Mouse (Mus musculus) liver, adult 2 months (tissue): ENCODE data around the gene Cse1l. TPM values are rescaled to one million over a fixed set of nuclear protein-coding genes. Genes with fewer than 3 reads are reported as not detected.

Source experiments
- DNase-seq: peaks from one replicate; pipeline ENCODE4 v3.0.0-alpha.2; 2011; ENCODE audit warnings: low read depth, low spot score; ENCODE audit errors: extremely low read depth
- H3K27ac ChIP-seq: fragments of 200-500 bp; replicated peaks from 2 replicates; pipeline ENCODE4 v1.5.1; 2012; ENCODE audit warnings: low read depth, mild to moderate bottlenecking, control low read depth, inconsistent platforms, low read length; ENCODE audit not compliant: insufficient read depth
- H3K27me3 ChIP-seq: fragments of 200-500 bp; 2 replicates; pipeline ENCODE4 v1.6.1; 2012; ENCODE audit warnings: mild to moderate bottlenecking, moderate library complexity, low read length, inconsistent platforms; ENCODE audit not compliant: control insufficient read depth, insufficient read depth
- H3K36me3 ChIP-seq: fragments of 200-500 bp; 2 replicates; pipeline ENCODE4 v1.6.1; 2012; ENCODE audit warnings: low read length, inconsistent platforms; ENCODE audit not compliant: control insufficient read depth, insufficient read depth
- H3K4me1 ChIP-seq: fragments of 200-500 bp; 2 replicates; pipeline ENCODE4 v1.6.1; 2011; ENCODE audit warnings: low read length; ENCODE audit not compliant: control insufficient read depth, insufficient read depth
- H3K4me3 ChIP-seq: fragments of 200-500 bp; 2 replicates; pipeline ENCODE4 v1.5.1; 2011; ENCODE audit warnings: low read depth, mild to moderate bottlenecking, control low read depth, low read length, moderate library complexity; ENCODE audit not compliant: insufficient read depth
- H3K79me2 ChIP-seq: fragments of 200-500 bp; 2 replicates; pipeline ENCODE4 v1.6.1; 2012; ENCODE audit warnings: inconsistent platforms, mild to moderate bottlenecking, low read length, moderate library complexity; ENCODE audit not compliant: control insufficient read depth, insufficient read depth
- H3K9ac ChIP-seq: fragments of 200-500 bp; 2 replicates; pipeline ENCODE4 v1.6.1; 2012; ENCODE audit warnings: low read depth, mild to moderate bottlenecking, control low read depth, inconsistent platforms, low read length
- CTCF ChIP-seq: fragments of 200-500 bp; IDR thresholded peaks from 2 replicates; pipeline ENCODE4 v1.5.1; 2011; ENCODE audit warnings: low read depth, low read length, control low read depth
- POLR2A ChIP-seq: fragments of 200-500 bp; IDR thresholded peaks from 2 replicates; pipeline ENCODE4 v1.6.1; 2011; ENCODE audit warnings: low read length, control low read depth; ENCODE audit not compliant: insufficient read depth; ENCODE audit errors: extremely low read depth
- WGBS: fragments of 180-500 bp; shearing (Covaris S2); methylation state at CpG from one replicate; pipeline ENCODE4 v1.1.7; 2018; 5-methylcytosine and 5-hydroxymethylcytosine counted together
- polyA plus RNA-seq: library from polyadenylated mRNA; depleted of rRNA; stranded (reverse); fragments of >200 nt; gene quantifications from 2 replicates; pipeline ENCODE4 v1.2.3, GENCODE M21; 2012
- total RNA-seq: library from RNA; depleted of rRNA; stranded (reverse); fragments of >200 nt; gene quantifications from 2 replicates; pipeline ENCODE4 v1.2.3, GENCODE M21; 2014

The Cse1l gene
- total and polyA plus RNA-seq, 2 experiments = 10.7 to 29.7 TPM

- H3K4me1 ChIP-seq = peaks cover 36% of the 10 kb centered on the region
- WGBS = 91% methylated on average over 8 of the region's 8 CpGs
- peak overlapping the region; percentile 38 for H3K27ac ChIP-seq
- H3K27me3 ChIP-seq = no peaks in the 10 kb centered on the region
- peaks cover 29% of the 10 kb centered on the region for H3K79me2 ChIP-seq
- H3K4me3 ChIP-seq = no peak overlapping the region
- no peak overlapping the region for H3K9ac ChIP-seq
- no peak for TF ChIP-seq POLR2A
- TF ChIP-seq CTCF = no peak
- no peak for DNase-seq
- H3K36me3 ChIP-seq = peaks cover 9% of the 10 kb centered on the region; the same call in 1 of the 2 replicates
These were observed 57.4 kb downstream of the Cse1l start for GRCm38 (mm10) chr2:166963257-166963656.

GRCm38 (mm10) chr2:166964773-166965172 lies 58.9 kb downstream of the Cse1l start:
- H3K36me3 ChIP-seq = peaks cover 2% of the 10 kb centered on the region; the same call in 1 of the 2 replicates
- no peak for DNase-seq
- H3K79me2 ChIP-seq = peaks cover 38% of the 10 kb centered on the region
- TF ChIP-seq POLR2A (no peak), CTCF (no peak)
- 68% methylated on average over 2 of the region's 2 CpGs for WGBS
- no peak overlapping the region for H3K4me3 ChIP-seq
- no peaks in the 10 kb centered on the region for H3K27me3 ChIP-seq
- peaks cover 38% of the 10 kb centered on the region for H3K4me1 ChIP-seq
- no peak overlapping the region for H3K27ac ChIP-seq
- no peak overlapping the region for H3K9ac ChIP-seq

DNA sequence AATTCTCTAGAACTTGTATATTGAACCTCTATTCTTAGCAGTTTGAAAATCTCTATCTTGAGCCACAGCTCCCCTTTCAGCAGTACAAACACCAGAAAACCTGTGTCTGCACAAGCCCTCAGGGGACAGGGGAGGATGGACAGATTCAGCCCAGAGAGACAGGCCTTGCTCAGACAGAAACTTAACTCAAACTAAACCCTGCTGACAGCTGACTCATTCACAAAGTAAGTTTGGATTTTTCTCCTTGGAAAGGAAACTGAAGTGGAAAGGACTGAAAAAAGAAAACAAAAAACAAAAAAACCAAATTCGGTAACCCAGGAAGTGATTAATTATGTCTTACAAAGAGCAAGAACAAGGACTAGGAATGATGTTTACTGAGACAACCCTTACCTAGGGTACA lies 67.3 kb downstream of the Cse1l start:
- WGBS = 77% methylated on average over 1 of the region's 1 CpGs
- no peak for TF ChIP-seq CTCF
- no peak for TF ChIP-seq POLR2A
- Histone ChIP-seq H3K27me3 (no peaks in the 10 kb centered on the region), H3K79me2 (peaks cover 57% of the 10 kb centered on the region), H3K4me1 (peaks cover 44% of the 10 kb centered on the region), H3K27ac (no peak overlapping the region), H3K4me3 (no peak overlapping the region), H3K36me3 (no peaks in the 10 kb centered on the region), H3K9ac (no peak overlapping the region)
- DNase-seq = no peak

DNA sequence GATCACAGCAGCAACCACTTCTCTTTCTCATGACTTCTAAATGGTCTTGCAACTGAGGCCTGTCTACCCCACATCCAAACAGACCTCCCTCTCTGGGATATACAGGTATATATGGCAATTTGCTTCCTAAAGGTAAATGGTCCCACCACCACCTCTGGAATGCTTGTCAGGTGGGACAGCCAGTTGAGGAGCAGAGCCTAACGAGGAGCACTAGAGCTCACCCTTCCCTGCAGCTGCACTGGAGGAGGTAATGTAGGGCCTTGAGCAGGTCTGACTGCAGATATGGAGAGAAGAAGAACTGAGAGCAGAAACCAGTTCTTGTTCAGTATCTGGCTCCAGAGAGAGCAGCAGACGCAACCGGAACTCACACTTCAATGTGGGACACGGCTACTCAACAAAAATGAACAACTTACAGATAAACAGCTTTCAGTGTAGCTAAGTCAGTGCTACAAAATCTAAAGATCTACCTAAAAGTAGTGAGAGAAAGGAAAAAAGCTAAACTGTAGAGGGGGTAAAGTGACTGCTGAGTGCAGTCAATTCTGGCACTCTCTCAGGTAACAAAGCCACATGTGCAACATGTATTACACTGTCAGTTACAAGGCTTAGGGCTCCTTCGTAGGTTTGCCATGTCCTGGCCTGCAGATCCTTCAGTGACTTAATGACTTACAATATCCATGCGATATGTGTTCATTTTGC lies 68.5 kb downstream of the Cse1l start:
- no peaks in the 10 kb centered on the region for H3K36me3 ChIP-seq
- H3K4me3 ChIP-seq = no peak overlapping the region
- H3K4me1 ChIP-seq = peaks cover 44% of the 10 kb centered on the region
- WGBS = 71% methylated on average over 6 of the region's 6 CpGs
- peaks cover 48% of the 10 kb centered on the region for H3K79me2 ChIP-seq
- H3K27ac ChIP-seq = peak overlapping the region; percentile 7
- DNase-seq = no peak
- no peak overlapping the region for H3K9ac ChIP-seq
- H3K27me3 ChIP-seq = no peaks in the 10 kb centered on the region
- TF ChIP-seq CTCF (no peak), POLR2A (no peak)

DNA sequence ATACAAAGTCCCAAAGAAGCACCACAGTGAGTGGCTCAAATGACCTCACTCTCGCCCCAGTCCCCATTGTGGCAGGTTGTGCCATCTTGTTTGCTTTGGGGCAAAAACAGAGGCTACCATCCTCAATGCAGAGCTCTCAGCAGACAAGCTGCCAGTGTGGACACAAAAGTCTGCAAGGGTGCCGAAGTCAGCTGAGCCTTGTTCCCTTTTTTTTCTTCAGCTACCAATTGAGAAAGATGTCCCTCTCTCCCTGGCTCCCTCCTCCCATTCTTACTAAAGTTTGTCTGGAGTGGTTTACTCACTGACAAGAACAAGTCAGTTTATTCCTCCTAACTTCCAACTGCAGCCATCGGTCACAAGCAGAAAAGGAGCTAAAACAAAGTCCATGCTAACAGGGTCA lies 70.5 kb downstream of the Cse1l start:
- WGBS = 14% methylated on average over 3 of the region's 3 CpGs
- H3K4me3 ChIP-seq = no peak overlapping the region
- no peaks in the 10 kb centered on the region for H3K36me3 ChIP-seq
- H3K27me3 ChIP-seq = no peaks in the 10 kb centered on the region
- DNase-seq = peak; percentile 81
- H3K27ac ChIP-seq = peak overlapping the region; percentile 2
- H3K79me2 ChIP-seq = peaks cover 37% of the 10 kb centered on the region; the same call in 1 of the 2 replicates
- peaks cover 39% of the 10 kb centered on the region for H3K4me1 ChIP-seq
- TF ChIP-seq CTCF (no peak), POLR2A (no peak)
- H3K9ac ChIP-seq = no peak overlapping the region

DNA sequence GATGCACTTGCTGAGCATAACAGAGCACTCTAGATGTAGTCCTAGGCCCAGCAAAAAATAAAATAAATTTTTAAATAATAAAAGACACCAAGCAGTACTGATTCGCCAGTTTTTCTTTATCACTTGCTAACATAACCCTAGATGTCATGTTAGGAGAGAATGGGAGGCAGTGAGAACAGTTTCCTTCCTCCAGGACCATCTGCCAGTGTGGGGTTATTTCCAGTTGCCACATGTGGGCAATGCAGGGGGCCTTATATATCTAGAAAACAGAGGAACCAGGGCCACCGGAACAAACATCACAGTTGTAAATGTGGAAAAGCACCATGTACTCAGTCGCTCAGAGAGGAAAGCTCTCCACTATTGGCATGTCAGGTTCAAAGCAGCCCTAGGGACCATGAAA lies 71.7 kb downstream of the Cse1l start:
- H3K4me3 ChIP-seq = no peak overlapping the region
- no peak for DNase-seq
- 59% methylated on average over 3 of the region's 3 CpGs for WGBS
- H3K9ac ChIP-seq = no peak overlapping the region
- H3K79me2 ChIP-seq = peaks cover 32% of the 10 kb centered on the region
- H3K27me3 ChIP-seq = no peaks in the 10 kb centered on the region
- H3K36me3 ChIP-seq = no peaks in the 10 kb centered on the region
- peaks cover 40% of the 10 kb centered on the region for H3K4me1 ChIP-seq
- TF ChIP-seq POLR2A (no peak), CTCF (no peak)
- H3K27ac ChIP-seq = peak overlapping the region; percentile 28; the same call in 1 of the 2 replicates
